ENCODE assay signal across 8 mouse cellular contexts in genomic region chr14:43924688-43925403, GRCm38 (mm10). TPM values are rescaled to one million over a fixed set of nuclear protein-coding genes. Genes with fewer than 3 reads are reported as not detected.
DNase-seq lines count a peak whose midpoint lies in the region; ATAC-seq and TF ChIP-seq lines count a peak whose summit lies in the region.
"Not testable (repeated sequence)": the region's sequence is repeated elsewhere in the genome, so short reads cannot be mapped to it uniquely, and the experiment has no call there.

Gene Gm8113, plus strand, starts transcription at chr14:43925390.

- TF ChIP-seq CTCF in hindbrain, postnatal 0 days (IDR thresholded peaks at IDR 0.05; ENCODE audit: low read depth): peak; percentile 87

- H3K9me3 ChIP-seq in hindbrain, postnatal 0 days (ENCODE audit: low read length): not testable (repeated sequence)

- peak within 1 kb of the TSS; percentile 47 for H3K4me3 ChIP-seq in hindbrain, postnatal 0 days (ENCODE audit: low read length)

- WGBS in hindbrain, postnatal 0 days: 12% methylated on average over 10 of the region's 10 CpGs

- ATAC-seq in hindbrain, postnatal 0 days: peak; percentile 91

- peak within 1 kb of the TSS; percentile 52 for H3K4me2 ChIP-seq in hindbrain, postnatal 0 days (ENCODE audit: low read depth, low read length)

- peak within 1 kb of the TSS; percentile 56; the same call in 1 of the 2 replicates for H3K27ac ChIP-seq in hindbrain, postnatal 0 days

- 0 out of 2 replicates have a peak within 1 kb of the TSS, but pooled peaks have one; percentile 17 for H3K9ac ChIP-seq in hindbrain, postnatal 0 days (replicated peaks; ENCODE audit: low read length)

- DNase-seq in WW6 (ENCODE audit: low read depth, low spot score): peak; percentile 28
- peak; percentile 89 for DNase-seq in embryo, embryonic 10 days (ENCODE audit: low spot score)
- DNase-seq in gastrocnemius, adult 8-10 months (ENCODE audit: low spot score in 2 of 2): peak; percentile 19 to 22
- DNase-seq in hindbrain, postnatal 0 days (ENCODE audit: low spot score): peak; percentile 85
- peak; percentile 37 to 55 for DNase-seq in left cerebral cortex, adult 18-20 months (ENCODE audit: low spot score in 2 of 2)
- peak; percentile 45 for DNase-seq in lung, postnatal 25 days (ENCODE audit: low spot score)
- DNase-seq in retina, postnatal 1 day: peak; percentile 91
- DNase-seq in thymus, postnatal 4 days: peak; percentile 64

- H3K4me1 ChIP-seq in hindbrain, postnatal 0 days (ENCODE audit: insufficient read depth, low read length): not testable (repeated sequence)

- H3K27me3 ChIP-seq in hindbrain, postnatal 0 days (ENCODE audit: insufficient read depth, low read length): not testable (repeated sequence)

- not testable (repeated sequence) for H3K36me3 ChIP-seq in hindbrain, postnatal 0 days (ENCODE audit: insufficient read depth, low read length)

RNA-seq across cellular contexts. Expression of gene Gm8113, which starts in this region (rescaled TPM):
- under 1 TPM in 3 of 4 experiments, not detected in 1; 0.13 to 0.22 (median 0.17) TPM for total RNA-seq in gastrocnemius, adult 8-10 months (2022)
- total RNA-seq in hindbrain, postnatal 0 days (2014; rRNA removed): 1.2 and 1.3 TPM in 2 replicates
- 2.6 and 2.9 TPM in 2 replicates for polyA plus RNA-seq in hindbrain, postnatal 0 days (2015; fragmentation: Nextera tagmentation; extraction: Ambion mirVana)
- not detected for total RNA-seq in left cerebral cortex, adult 18-20 months (2021)

Comparison
In these comparisons a context has a peak if more than half of its experiments do, and no peak if none do; other contexts are left out.
1. Peak in every context shown above with its lines: DNase-seq, ATAC-seq, H3K4me3 ChIP-seq and H3K27ac ChIP-seq.
2. Peak in DNase-seq in gastrocnemius, adult 8-10 months; RNA of the gene not detected or under 1 TPM.
3. Peak in DNase-seq in left cerebral cortex, adult 18-20 months; RNA of the gene not detected or under 1 TPM.
4. DNase-seq: peak in every context shown above with its lines; median percentile 91 in retina, postnatal 1 day; 89 in embryo, embryonic 10 days; 85 in hindbrain, postnatal 0 days; 64 in thymus, postnatal 4 days; 46 in left cerebral cortex, adult 18-20 months; 45 in lung, postnatal 25 days; 28 in WW6; 20 in gastrocnemius, adult 8-10 months.